Mouse (Mus musculus) neural tube, embryonic 12.5 days (tissue): ENCODE results near the gene Nop58. TPM values are rescaled to one million over a fixed set of nuclear protein-coding genes. Genes with fewer than 3 reads are reported as not detected.
"Not testable (repeated sequence)": the region's sequence is repeated elsewhere in the genome, so short reads cannot be mapped to it uniquely, and the experiment has no call there.

Experiments used
- ATAC-seq: fragments of 200-750 bp; cut with Nextera tagmentation; 2 replicates; pipeline ENCODE4 v1.8.0; 2017; ENCODE audit warnings: low read depth, mild to moderate bottlenecking, moderate TSS enrichment, moderate library complexity; ENCODE audit not compliant: low FRiP score
- H3K27ac ChIP-seq: fragments of 300-500 bp; sonication (generic); 2 replicates; pipeline ENCODE4 v1.5.1; 2016
- H3K27me3 ChIP-seq: fragments of 300-500 bp; sonication (generic); replicated peaks from 2 replicates; pipeline ENCODE4 v1.6.1; 2016; ENCODE audit warnings: mild to moderate bottlenecking
- H3K36me3 ChIP-seq: fragments of 300-500 bp; sonication (generic); 2 replicates; pipeline ENCODE4 v1.6.1; 2016; ENCODE audit warnings: mild to moderate bottlenecking
- H3K4me1 ChIP-seq: fragments of 300-500 bp; sonication (generic); 2 replicates; pipeline ENCODE4 v1.6.1; 2016
- H3K4me2 ChIP-seq: fragments of 300-500 bp; sonication (generic); replicated peaks from 2 replicates; pipeline ENCODE4 v1.6.1; 2016; ENCODE audit warnings: mild to moderate bottlenecking
- H3K4me3 ChIP-seq: fragments of 300-500 bp; sonication (generic); 2 replicates; pipeline ENCODE4 v1.5.1; 2016
- H3K9ac ChIP-seq: fragments of 300-500 bp; sonication (generic); 2 replicates; pipeline ENCODE4 v1.6.1; 2016; ENCODE audit warnings: mild to moderate bottlenecking
- H3K9me3 ChIP-seq: fragments of 300-500 bp; sonication (generic); 2 replicates; pipeline ENCODE4 v1.6.1; 2016; ENCODE audit warnings: mild to moderate bottlenecking
- WGBS: fragments of 180-500 bp; shearing (Covaris S2); methylation state at CpG from one replicate; pipeline ENCODE4 v1.1.7; 2016; 5-methylcytosine and 5-hydroxymethylcytosine counted together
- polyA plus RNA-seq: library from polyadenylated mRNA; unstranded; fragments of >200 nt; fragmentation: Nextera tagmentation; extraction: Ambion mirVana; gene quantifications from 2 replicates; pipeline ENCODE4 v1.2.1, GENCODE M21; 2016

Nop58 gene
- polyA plus RNA-seq: 206 and 211 TPM in 2 replicates

GRCm38 (mm10) chr1:59684819-59685755 is at the start of gene Nop58:
Gene Nop58, plus strand, starts transcription at chr1:59684971.
- H3K27ac ChIP-seq: 0 out of 2 replicates have a peak within 1 kb of the TSS, but pooled peaks have one; percentile 42
- peaks cover 13% of the 10 kb centered on the region for H3K4me1 ChIP-seq
- H3K9me3 ChIP-seq: no peaks in the 10 kb centered on the region
- peak within 1 kb of the TSS; percentile 83 for H3K4me3 ChIP-seq
- no peaks in the 10 kb centered on the region for H3K27me3 ChIP-seq
- under 1% methylated on average over 49 of the region's 49 CpGs for WGBS
- peak within 1 kb of the TSS; percentile 67 for H3K9ac ChIP-seq
- H3K4me2 ChIP-seq: peak within 1 kb of the TSS; percentile 91
- ATAC-seq: peak; percentile 96
- 0 out of 2 replicates have a peak, but pooled peaks cover 5% of the 10 kb centered on the region for H3K36me3 ChIP-seq

- 81% methylated on average over 1 of the region's 1 CpGs for WGBS
- Histone ChIP-seq H3K4me2 (no peak overlapping the region), H3K4me3 (no peak overlapping the region), H3K9me3 (no peaks in the 10 kb centered on the region), H3K27ac (no peak overlapping the region), H3K36me3 (peaks cover 9% of the 10 kb centered on the region), H3K4me1 (no peaks in the 10 kb centered on the region), H3K27me3 (no peaks in the 10 kb centered on the region), H3K9ac (no peak overlapping the region)
- ATAC-seq: no peak
Measured at GRCm38 (mm10) chr1:59636349-59636748, 48.4 kb upstream of the Nop58 start.

GRCm38 (mm10) chr1:59638371-59638770 is 46.4 kb upstream of the Nop58 start:
- no peaks in the 10 kb centered on the region for H3K4me1 ChIP-seq
- H3K4me3 ChIP-seq: no peak overlapping the region
- H3K9ac ChIP-seq: no peak overlapping the region
- peaks cover 18% of the 10 kb centered on the region for H3K36me3 ChIP-seq
- H3K4me2 ChIP-seq: no peak overlapping the region
- H3K27me3 ChIP-seq: no peaks in the 10 kb centered on the region
- ATAC-seq: no peak
- 82% methylated on average over 3 of the region's 3 CpGs for WGBS
- H3K9me3 ChIP-seq: no peaks in the 10 kb centered on the region
- no peak overlapping the region for H3K27ac ChIP-seq

- Histone ChIP-seq H3K4me2 (no peak overlapping the region), H3K27me3 (no peaks in the 10 kb centered on the region), H3K9me3 (no peaks in the 10 kb centered on the region), H3K36me3 (peaks cover 33% of the 10 kb centered on the region), H3K4me1 (no peaks in the 10 kb centered on the region), H3K9ac (no peak overlapping the region), H3K27ac (no peak overlapping the region), H3K4me3 (no peak overlapping the region)
- ATAC-seq: no peak
- 89% methylated on average over 1 of the region's 1 CpGs for WGBS
Measured at GRCm38 (mm10) chr1:59642488-59642887, 42.3 kb upstream of the Nop58 start.

GRCm38 (mm10) chr1:59646502-59646901 is 38.3 kb upstream of the Nop58 start:
- H3K27ac ChIP-seq, H3K9ac ChIP-seq, H3K4me1 ChIP-seq, ATAC-seq, H3K9me3 ChIP-seq, H3K4me2 ChIP-seq, H3K27me3 ChIP-seq, H3K4me3 ChIP-seq: not testable (repeated sequence)
- 92% methylated on average over 2 of the region's 2 CpGs for WGBS
- peaks cover 38% of the 10 kb centered on the region for H3K36me3 ChIP-seq

- no peak for ATAC-seq
- Histone ChIP-seq H3K36me3 (peaks cover 42% of the 10 kb centered on the region), H3K27ac (no peak overlapping the region), H3K9ac (no peak overlapping the region), H3K4me1 (no peaks in the 10 kb centered on the region), H3K9me3 (no peaks in the 10 kb centered on the region), H3K27me3 (no peaks in the 10 kb centered on the region), H3K4me3 (no peak overlapping the region), H3K4me2 (no peak overlapping the region)
- WGBS: 91% methylated on average over 3 of the region's 3 CpGs
Measured at GRCm38 (mm10) chr1:59651201-59651819, 33.5 kb upstream of the Nop58 start.

- Histone ChIP-seq H3K9me3 (no peaks in the 10 kb centered on the region), H3K36me3 (peaks cover 29% of the 10 kb centered on the region), H3K27me3 (no peaks in the 10 kb centered on the region), H3K4me1 (no peaks in the 10 kb centered on the region), H3K27ac (no peak overlapping the region), H3K4me2 (no peak overlapping the region), H3K4me3 (no peak overlapping the region), H3K9ac (no peak overlapping the region)
- no peak for ATAC-seq
- WGBS: 93% methylated on average over 3 of the region's 3 CpGs
Measured at GRCm38 (mm10) chr1:59653243-59653911, 31.4 kb upstream of the Nop58 start.

- Histone ChIP-seq H3K9ac (no peak overlapping the region), H3K27me3 (no peaks in the 10 kb centered on the region), H3K4me3 (no peak overlapping the region), H3K27ac (no peak overlapping the region), H3K9me3 (no peaks in the 10 kb centered on the region), H3K4me1 (no peaks in the 10 kb centered on the region), H3K4me2 (no peak overlapping the region), H3K36me3 (peaks cover 17% of the 10 kb centered on the region)
- 94% methylated on average over 7 of the region's 7 CpGs for WGBS
- ATAC-seq: no peak
Measured at GRCm38 (mm10) chr1:59656244-59657171, 28.3 kb upstream of the Nop58 start.

- no peak overlapping the region for H3K4me3 ChIP-seq
- H3K4me2 ChIP-seq: no peak overlapping the region
- no peak for ATAC-seq
- no peak overlapping the region for H3K9ac ChIP-seq
- H3K4me1 ChIP-seq: peaks cover 3% of the 10 kb centered on the region; the same call in 1 of the 2 replicates
- H3K36me3 ChIP-seq: no peaks in the 10 kb centered on the region
- WGBS: 92% methylated on average over 3 of the region's 3 CpGs
- no peaks in the 10 kb centered on the region for H3K27me3 ChIP-seq
- H3K27ac ChIP-seq: no peak overlapping the region
- no peaks in the 10 kb centered on the region for H3K9me3 ChIP-seq
Measured at GRCm38 (mm10) chr1:59663456-59664135, 21.2 kb upstream of the Nop58 start.

GRCm38 (mm10) chr1:59668871-59669270 is 15.9 kb upstream of the Nop58 start:
- 93% methylated on average over 2 of the region's 2 CpGs for WGBS
- ATAC-seq: no peak
- H3K9ac ChIP-seq: no peak overlapping the region
- no peak overlapping the region for H3K4me3 ChIP-seq
- H3K4me1 ChIP-seq: peaks cover 13% of the 10 kb centered on the region
- H3K36me3 ChIP-seq: peaks cover 3% of the 10 kb centered on the region; the same call in 1 of the 2 replicates
- H3K27me3 ChIP-seq: no peaks in the 10 kb centered on the region
- H3K9me3 ChIP-seq: no peaks in the 10 kb centered on the region
- no peak overlapping the region for H3K27ac ChIP-seq
- H3K4me2 ChIP-seq: peak overlapping the region; percentile 85; the same call in 1 of the 2 replicates
